8 mouse cellular contexts compared by ENCODE assay signal in genomic region chr10:28730122-28730521, GRCm38 (mm10).
A peak's percentile ranks its signal among the peaks of the same experiment; 100 is the strongest.
DNase-seq lines count a peak whose midpoint lies in the region; ATAC-seq and TF ChIP-seq lines count a peak whose summit lies in the region.

No protein-coding gene starts in this region.

- peak; percentile 24 for DNase-seq in adrenal gland, postnatal 14 days
- DNase-seq in adrenal gland, adult 18-20 months (ENCODE audit: low spot score in 2 of 2): no peak
- peak; percentile 6 to 29 for DNase-seq in layer of hippocampus, adult 2 months (ENCODE audit: low spot score in 2 of 2)
- DNase-seq in layer of hippocampus, adult 11-12 months (ENCODE audit: low spot score): no peak
- peak; percentile 55 for DNase-seq in brain, adult 2 months (ENCODE audit: low read depth, low spot score)
- DNase-seq in natural killer cell, adult 2 months (ENCODE audit: low spot score in 2 of 2): no peak
- DNase-seq in spleen, adult 12 weeks (ENCODE audit: low spot score): no peak

- no peak overlapping the region for H3K27ac ChIP-seq in layer of hippocampus, adult 2 months

- H3K4me3 ChIP-seq in layer of hippocampus, adult 2 months: no peak overlapping the region

- peak; percentile 93 for ATAC-seq in inflammation-experienced regulatory T-cells, adult 6 months

- TF ChIP-seq CTCF in layer of hippocampus, adult 2 months (conservative IDR thresholded peaks at IDR 0.05): peak; percentile 79

Comparison
In these comparisons a context has a peak if more than half of its experiments do, and no peak if none do; other contexts are left out.
1. DNase-seq: peak in adrenal gland, postnatal 14 days (single experiment), layer of hippocampus, adult 2 months (2 of 2) and brain, adult 2 months (single experiment); none in adrenal gland, adult 18-20 months (0 of 2), layer of hippocampus, adult 11-12 months (single experiment), natural killer cell, adult 2 months (0 of 2) and spleen, adult 12 weeks (single experiment).